Mouse (Mus musculus): Measurements from ENCODE around the gene Sult1c2.
"Not testable (repeated sequence)": the region's sequence is repeated elsewhere in the genome, so short reads cannot be mapped to it uniquely, and the experiment has no call there.

Sult1c2 gene

DNA sequence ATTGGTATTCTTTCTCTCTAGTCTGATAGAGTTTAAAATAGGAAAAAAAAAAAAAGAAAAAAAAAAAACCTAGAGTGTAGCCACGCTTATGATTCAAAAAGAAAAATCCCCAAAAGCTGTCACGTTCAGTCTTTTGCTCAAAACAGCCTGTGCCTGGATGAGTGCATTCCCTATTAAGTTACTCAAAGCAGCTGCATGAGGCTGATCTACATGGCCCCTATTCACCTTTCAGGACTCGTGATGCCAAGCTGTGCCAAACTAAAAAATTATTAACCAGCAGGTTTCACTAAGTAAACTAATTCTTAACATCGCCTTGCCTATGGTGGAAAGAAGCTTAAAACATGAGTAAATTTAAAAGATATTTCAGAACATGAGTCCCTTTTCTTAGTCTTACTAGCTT lies at the start of gene Sult1c2:
Gene Sult1c2, minus strand, starts transcription at position 134 of the 400 bp plus-strand sequence.
- no peak for DNase-seq

DNA sequence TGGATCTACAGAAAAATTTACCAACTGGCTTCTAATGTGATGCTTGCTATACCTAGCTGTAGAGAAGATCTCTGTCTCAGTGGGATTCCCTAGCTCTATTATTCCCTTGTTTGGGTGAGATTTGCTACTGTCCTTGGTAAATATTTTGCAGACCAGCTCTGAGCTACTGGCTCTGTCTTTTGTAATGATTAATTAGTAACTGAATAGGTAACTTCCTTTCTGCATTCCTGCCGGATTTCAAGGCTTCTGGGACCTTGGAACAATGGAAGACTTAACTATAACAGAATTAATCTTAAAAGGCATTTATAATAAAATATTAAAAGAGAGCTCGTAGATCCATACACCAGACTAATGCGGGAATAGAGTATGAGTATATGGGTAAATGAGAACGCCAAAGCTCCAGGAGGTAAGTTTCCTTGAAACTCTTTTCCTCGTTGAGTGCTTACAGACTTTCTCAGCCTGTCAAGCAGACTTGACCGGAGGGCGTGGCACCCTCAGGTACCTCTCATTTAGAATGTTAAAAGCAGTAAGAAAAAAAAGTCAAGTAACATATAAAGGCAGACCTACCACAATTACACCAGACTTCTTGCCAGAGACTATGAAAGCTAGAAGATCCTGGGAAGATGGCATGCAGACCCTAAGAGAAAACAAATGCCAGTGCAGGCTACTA lies 33.0 kb upstream of the Sult1c2 start:
- not testable (repeated sequence) for DNase-seq

DNA sequence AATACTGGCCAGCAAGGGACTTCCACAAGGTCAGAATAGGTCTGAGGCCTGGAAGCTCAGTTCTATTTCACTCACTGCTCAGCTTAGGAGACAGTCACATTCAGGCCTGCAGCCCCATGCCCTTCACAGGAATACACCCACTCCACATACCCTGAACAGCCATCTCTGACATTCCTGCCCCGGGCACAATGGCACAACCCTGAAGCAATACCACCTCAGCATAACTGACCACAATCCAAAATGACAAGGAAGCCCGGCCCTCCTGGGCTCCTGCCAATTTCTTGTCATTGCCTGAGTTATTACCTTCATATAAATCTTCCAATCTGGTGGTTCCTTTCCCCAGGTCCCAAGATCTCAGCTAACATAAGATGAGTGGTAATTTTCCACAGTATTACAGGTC lies 28.3 kb upstream of the Sult1c2 start:
- DNase-seq = peak; percentile 2 to 12

GRCm38 (mm10) chr17:53872192-53872591 lies 26.1 kb upstream of the Sult1c2 start:
- no peak for DNase-seq

DNA sequence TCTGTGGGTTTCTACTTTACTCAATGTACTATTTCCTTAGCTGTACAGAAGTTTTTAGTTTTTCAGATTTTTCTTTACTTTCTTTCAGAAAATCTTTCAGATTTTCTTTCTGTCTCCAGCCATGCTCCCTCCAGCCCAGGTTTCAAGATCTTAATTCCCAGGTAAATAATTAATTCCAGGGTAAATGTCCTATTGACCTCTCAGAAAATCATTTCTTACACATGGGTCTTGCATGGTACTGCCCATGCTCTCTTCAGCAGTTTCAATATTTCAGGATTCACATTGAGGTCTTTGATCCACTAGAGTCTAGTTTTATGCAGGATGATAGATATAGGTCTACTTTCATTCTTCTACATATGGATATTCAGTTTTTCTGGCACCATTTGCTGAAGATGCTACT lies 23.8 kb upstream of the Sult1c2 start:
- no peak for DNase-seq

DNA sequence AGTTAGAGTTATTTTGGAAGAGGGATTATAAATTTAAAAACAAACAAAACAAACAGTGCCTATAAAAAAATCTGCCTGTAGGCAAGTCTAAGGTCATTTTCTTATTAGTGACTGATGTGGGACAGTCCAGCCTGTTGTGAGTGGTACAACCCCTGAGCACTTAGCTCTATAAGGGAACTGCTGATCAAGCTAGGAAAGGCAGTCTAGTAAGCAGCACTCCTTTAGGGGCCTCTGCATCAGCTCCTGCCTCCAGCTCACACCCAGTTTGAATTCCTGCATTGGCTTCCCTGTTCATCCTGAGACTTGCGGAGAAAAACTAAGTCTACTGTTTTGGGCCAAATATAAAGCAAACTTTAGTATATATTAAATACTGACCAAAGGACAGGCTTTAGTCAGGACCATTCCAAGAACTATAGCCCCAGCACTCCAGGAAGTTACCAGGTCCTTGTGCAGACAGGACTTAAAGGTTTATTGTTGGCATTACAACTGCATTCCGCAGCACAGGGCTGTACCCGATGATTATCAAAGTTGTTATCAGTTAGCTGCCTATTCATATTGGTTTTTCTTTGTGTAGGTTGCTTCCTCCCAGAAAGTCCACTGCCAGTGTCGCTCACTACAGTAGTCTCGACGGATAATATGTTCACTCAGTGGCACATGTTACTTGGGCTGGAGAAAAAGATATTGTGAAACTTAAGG lies 19.3 kb upstream of the Sult1c2 start:
- no peak for DNase-seq

GRCm38 (mm10) chr17:53860548-53860947 lies 14.4 kb upstream of the Sult1c2 start:
- no peak for DNase-seq

DNA sequence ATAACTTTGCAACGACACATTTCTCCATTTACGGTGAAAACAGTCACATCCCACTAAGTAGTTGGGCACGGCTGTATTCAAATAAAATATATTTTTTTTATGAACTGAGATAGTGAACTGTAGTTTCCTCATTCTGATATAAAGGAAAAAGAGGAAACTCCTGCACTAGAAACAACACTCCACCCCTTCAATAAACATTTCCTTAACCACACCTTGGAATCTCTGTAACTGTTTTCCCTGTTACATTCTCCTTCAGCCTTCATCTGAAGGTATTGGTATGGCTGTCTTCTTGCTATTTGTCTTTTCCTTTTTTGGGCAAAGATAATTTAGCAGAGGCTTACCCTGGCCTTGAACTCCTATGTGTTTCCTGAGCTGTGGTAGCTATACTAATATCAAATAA lies 8.9 kb upstream of the Sult1c2 start:
- DNase-seq = no peak

DNA sequence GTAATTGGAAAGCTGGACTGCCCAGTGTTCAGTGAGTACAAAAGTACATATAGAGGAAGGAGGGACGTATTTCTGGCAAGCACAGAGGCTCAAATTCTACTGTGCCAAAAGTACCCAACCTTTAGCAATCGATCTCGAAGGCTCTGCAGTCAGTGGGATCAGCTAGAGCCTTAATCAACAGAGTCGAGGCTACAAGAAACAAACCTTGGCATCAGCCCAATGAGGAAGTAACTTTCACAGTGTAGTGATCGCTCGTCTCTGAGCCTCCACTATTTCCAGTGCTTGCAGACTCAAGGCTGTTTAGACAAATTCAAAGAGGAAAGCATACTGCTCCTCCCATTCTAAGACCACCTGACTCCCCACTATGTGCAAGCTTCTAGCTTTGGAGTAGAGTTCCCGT lies 343 bp downstream of the Sult1c2 start:
- peak in 1 of 2 experiments; percentile 4 for DNase-seq

DNA sequence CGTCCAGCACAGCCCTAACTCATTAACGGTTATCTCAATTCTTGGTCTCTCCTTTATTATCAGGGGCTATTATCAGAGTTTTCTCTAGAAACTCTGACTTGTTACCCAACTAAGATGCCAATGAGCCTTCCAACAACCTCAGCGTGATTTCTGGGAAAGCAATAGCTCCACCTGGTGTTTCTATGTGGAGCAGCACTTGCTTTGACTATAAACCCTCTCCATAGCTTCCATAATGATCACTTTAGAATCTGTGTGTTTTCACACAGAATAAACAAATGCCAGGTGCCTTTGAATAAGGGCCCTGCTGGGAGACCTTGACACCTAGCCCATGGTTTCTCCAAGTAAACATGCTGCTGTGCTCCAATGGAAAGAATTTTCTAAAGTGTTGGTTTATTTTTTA lies 12.8 kb downstream of the Sult1c2 start:
- DNase-seq = peak; percentile 65 to 77

DNA sequence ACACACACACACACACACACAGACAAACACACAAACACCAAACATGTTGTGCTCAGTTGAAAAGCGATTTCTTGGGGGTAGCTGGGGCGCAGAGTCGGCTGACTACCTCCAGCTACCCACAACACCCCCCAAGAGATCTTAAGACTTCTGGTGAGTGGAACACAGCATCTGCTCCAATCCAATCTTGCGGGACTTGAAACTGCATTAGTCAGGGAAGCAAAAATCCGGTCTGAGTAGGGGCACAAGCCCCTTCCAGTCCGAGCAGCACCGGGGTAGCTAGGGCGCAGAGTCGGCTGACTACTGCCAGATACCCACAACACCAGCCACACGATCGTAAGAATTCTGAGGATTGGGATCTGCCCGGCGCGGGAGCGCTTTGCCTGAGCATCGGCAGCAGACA lies 42.2 kb downstream of the Sult1c2 start:
- not testable (repeated sequence) for DNase-seq

GRCm38 (mm10) chr17:53783381-53783780 lies 62.8 kb downstream of the Sult1c2 start:
- DNase-seq = no peak
